Mouse (Mus musculus) midbrain, postnatal 0 days (tissue): ENCODE measurements around the gene Chrna7. TPM values are rescaled to one million over a fixed set of nuclear protein-coding genes. Genes with fewer than 3 reads are reported as not detected.

ENCODE experiments used
- ATAC-seq: fragments of 200-750 bp; cut with Nextera tagmentation; 2 replicates; pipeline ENCODE4 v1.8.0; 2017; ENCODE audit warnings: moderate number of reproducible peaks, mild to moderate bottlenecking, moderate TSS enrichment, moderate library complexity; ENCODE audit not compliant: low FRiP score
- DNase-seq: peaks from one replicate; pipeline ENCODE4 v3.0.0-alpha.2; 2015; ENCODE audit warnings: low spot score
- H3K27ac ChIP-seq: fragments of 300-500 bp; sonication (generic); 2 replicates; pipeline ENCODE4 v1.5.1; 2014; ENCODE audit warnings: low read depth, mild to moderate bottlenecking, low read length, mixed read lengths
- H3K27me3 ChIP-seq: fragments of 300-500 bp; sonication (generic); 2 replicates; pipeline ENCODE4 v1.6.1; 2014; ENCODE audit warnings: low read length, control low read depth, mixed read lengths; ENCODE audit not compliant: insufficient read depth
- H3K36me3 ChIP-seq: fragments of 300-500 bp; sonication (generic); 2 replicates; pipeline ENCODE4 v1.6.1; 2014; ENCODE audit warnings: low read length, control low read depth, mixed read lengths; ENCODE audit not compliant: insufficient read depth
- H3K4me1 ChIP-seq: fragments of 300-500 bp; sonication (generic); 2 replicates; pipeline ENCODE4 v1.6.1; 2014; ENCODE audit warnings: mild to moderate bottlenecking, control low read depth, antibody characterized with exemption, low read length, mixed read lengths; ENCODE audit not compliant: insufficient read depth
- H3K4me2 ChIP-seq: fragments of 300-500 bp; sonication (generic); 2 replicates; pipeline ENCODE4 v1.6.1; 2014; ENCODE audit warnings: low read depth, mild to moderate bottlenecking, low read length, mixed read lengths; ENCODE audit not compliant: poor library complexity, severe bottlenecking
- H3K4me3 ChIP-seq: fragments of 300-500 bp; sonication (generic); 2 replicates; pipeline ENCODE4 v1.5.1; 2014; ENCODE audit warnings: low read depth, mild to moderate bottlenecking, low read length, moderate library complexity
- H3K9ac ChIP-seq: fragments of 300-500 bp; sonication (generic); replicated peaks from 2 replicates; pipeline ENCODE4 v1.6.1; 2014; ENCODE audit warnings: mild to moderate bottlenecking, low read length, moderate library complexity, mixed read lengths; ENCODE audit not compliant: poor library complexity, severe bottlenecking
- H3K9me3 ChIP-seq: fragments of 300-500 bp; sonication (generic); 2 replicates; pipeline ENCODE4 v1.6.1; 2016; ENCODE audit warnings: low read length, control low read depth
- CTCF ChIP-seq: IDR thresholded peaks from 2 replicates; pipeline ENCODE4 v1.5.1; 2016; ENCODE audit warnings: antibody characterized with exemption, mild to moderate bottlenecking
- WGBS: fragments of 180-500 bp; shearing (Covaris S2); extraction: QIAGEN DNeasy Blood & Tissue Kit; methylation state at CpG from one replicate; pipeline ENCODE4 v1.1.7; 2014; 5-methylcytosine and 5-hydroxymethylcytosine counted together
- polyA plus RNA-seq: library from polyadenylated mRNA; unstranded; fragments of >200 nt; fragmentation: Nextera tagmentation; extraction: Ambion mirVana; gene quantifications from 2 replicates; pipeline ENCODE4 v1.2.1, GENCODE M21; 2015
- total RNA-seq: library from RNA; depleted of rRNA; stranded (reverse); fragments of >200 nt; gene quantifications from 2 replicates; pipeline ENCODE4 v1.2.3, GENCODE M21; 2014

The Chrna7 gene
- total and polyA plus RNA-seq, 2 experiments from 2014 or later, result 7.3 to 31.2 TPM

DNA sequence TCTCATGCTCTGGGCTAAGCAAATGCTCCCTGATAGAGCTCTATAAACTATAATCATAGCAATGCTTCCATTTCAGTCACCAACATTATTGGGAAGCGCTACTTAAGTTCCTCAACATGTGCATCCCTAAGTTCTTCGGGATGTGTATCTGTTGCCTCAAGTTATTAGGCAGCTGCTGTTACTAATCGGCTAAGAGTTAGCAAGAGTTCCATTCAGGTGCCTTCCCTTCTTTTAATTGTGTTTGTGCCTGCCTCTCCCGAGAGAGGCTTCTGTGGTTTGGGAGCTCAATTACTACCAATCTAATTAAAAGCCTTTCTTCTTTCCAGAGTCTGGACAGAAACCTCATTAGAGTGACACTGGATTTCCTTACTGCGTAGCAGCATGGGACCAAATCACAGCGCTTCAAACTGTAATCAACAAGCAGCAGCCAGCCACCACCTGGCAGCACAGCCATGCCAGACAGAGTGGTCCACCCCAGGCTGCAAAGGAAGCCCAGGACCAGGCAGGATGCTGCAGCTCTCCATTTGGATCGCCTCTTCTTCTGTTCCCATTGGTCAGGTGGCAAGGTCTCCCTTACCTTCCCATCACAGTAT is 50.0 kb downstream of the Chrna7 start:
- DNase-seq (peak; percentile 75), ATAC-seq (no peak)
- Histone ChIP-seq H3K27ac (no peak overlapping the region), H3K36me3 (no peaks in the 10 kb centered on the region), H3K4me3 (no peak overlapping the region), H3K9me3 (no peaks in the 10 kb centered on the region), H3K4me1 (no peaks in the 10 kb centered on the region), H3K9ac (no peak overlapping the region), H3K27me3 (no peaks in the 10 kb centered on the region), H3K4me2 (no peak overlapping the region)
- TF ChIP-seq CTCF, result no peak
- WGBS, result 53% methylated on average over 7 of the region's 7 CpGs

GRCm38 (mm10) chr7:63153239-63153638 is 59.1 kb downstream of the Chrna7 start:
- Histone ChIP-seq H3K9me3 (no peaks in the 10 kb centered on the region), H3K4me3 (no peak overlapping the region), H3K9ac (no peak overlapping the region), H3K4me2 (no peak overlapping the region), H3K27ac (no peak overlapping the region; the same call in 1 of the 2 replicates), H3K36me3 (no peaks in the 10 kb centered on the region), H3K4me1 (peaks cover 3% of the 10 kb centered on the region; the same call in 1 of the 2 replicates), H3K27me3 (no peaks in the 10 kb centered on the region)
- ATAC-seq (no peak), DNase-seq (no peak)
- whole genome bisulfite sequencing, result 52% methylated on average over 1 of the region's 1 CpGs
- TF ChIP-seq CTCF, result no peak

- TF ChIP-seq CTCF, result no peak
- Histone ChIP-seq H3K4me1 (no peaks in the 10 kb centered on the region), H3K27ac (no peak overlapping the region), H3K9ac (no peak overlapping the region), H3K27me3 (no peaks in the 10 kb centered on the region), H3K9me3 (no peaks in the 10 kb centered on the region), H3K4me3 (no peak overlapping the region), H3K36me3 (no peaks in the 10 kb centered on the region), H3K4me2 (no peak overlapping the region)
- DNase-seq, result peak; percentile 48
- no peak for ATAC-seq
- 51% methylated on average over 3 of the region's 3 CpGs for WGBS
Measured at GRCm38 (mm10) chr7:63148740-63149139, 63.6 kb downstream of the Chrna7 start.

- 85% methylated on average over 5 of the region's 5 CpGs for WGBS
- Histone ChIP-seq H3K9ac (no peak overlapping the region), H3K36me3 (no peaks in the 10 kb centered on the region), H3K4me2 (no peak overlapping the region), H3K9me3 (no peaks in the 10 kb centered on the region), H3K4me1 (no peaks in the 10 kb centered on the region), H3K27me3 (no peaks in the 10 kb centered on the region), H3K4me3 (no peak overlapping the region), H3K27ac (no peak overlapping the region)
- no peak for ATAC-seq
- DNase-seq, result peak; percentile 75
- TF ChIP-seq CTCF, result no peak
Measured at GRCm38 (mm10) chr7:63148321-63148720, 64.0 kb downstream of the Chrna7 start.

DNA sequence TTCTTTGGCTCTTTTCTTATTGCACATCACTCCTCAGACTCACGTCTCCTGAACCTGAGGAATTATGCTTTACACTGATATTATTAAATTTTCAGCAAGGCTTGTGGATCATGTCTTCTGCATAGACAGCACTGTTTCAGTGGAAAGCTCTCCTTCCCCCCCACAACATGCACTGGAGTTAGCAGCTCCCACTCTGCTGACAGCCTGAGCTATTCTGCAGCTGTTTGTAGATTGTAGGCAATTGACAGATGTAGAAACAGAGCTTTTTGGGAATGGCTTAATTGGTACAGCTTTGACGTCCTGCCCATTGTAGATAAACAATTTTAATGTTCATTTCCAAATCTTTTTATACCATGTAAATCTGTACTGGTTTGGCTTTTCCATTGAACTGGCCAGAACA is 89.8 kb downstream of the Chrna7 start:
- WGBS, result 60% methylated on average over 2 of the region's 2 CpGs
- no peak for TF ChIP-seq CTCF
- DNase-seq, result no peak

DNA sequence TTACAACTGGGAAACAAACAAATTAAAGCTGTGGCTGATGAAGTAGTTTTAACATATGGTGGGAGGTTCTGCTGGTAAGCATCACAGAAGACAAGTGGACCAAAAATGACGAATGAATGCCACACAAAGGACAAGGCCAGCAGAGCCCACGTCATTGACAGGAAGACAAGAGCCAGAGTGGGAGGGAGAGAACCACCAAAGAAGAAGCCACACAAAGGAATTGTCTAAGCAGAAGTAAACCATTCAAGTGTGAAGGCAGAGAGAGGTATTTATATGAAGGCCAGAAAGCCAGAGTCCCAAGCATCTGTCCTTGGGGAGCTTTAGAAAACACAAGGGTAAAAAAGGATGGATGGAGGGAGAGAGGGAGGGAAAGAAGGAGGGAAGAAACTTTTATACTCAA is 98.7 kb downstream of the Chrna7 start:
- no peak overlapping the region for H3K4me2 ChIP-seq
- H3K9me3 ChIP-seq, result no peaks in the 10 kb centered on the region
- no peak for TF ChIP-seq CTCF
- H3K27me3 ChIP-seq, result no peaks in the 10 kb centered on the region
- no peak for DNase-seq
- WGBS, result 21% methylated on average over 2 of the region's 2 CpGs
- no peak overlapping the region for H3K4me3 ChIP-seq
- ATAC-seq, result no peak
- no peak overlapping the region for H3K27ac ChIP-seq
- no peaks in the 10 kb centered on the region for H3K36me3 ChIP-seq
- no peak overlapping the region for H3K9ac ChIP-seq
- H3K4me1 ChIP-seq, result no peaks in the 10 kb centered on the region

More for the DNA sequence above, 89.8 kb downstream of the Chrna7 start:
- H3K27me3 ChIP-seq, result no peaks in the 10 kb centered on the region
- H3K9ac ChIP-seq, result no peak overlapping the region
- no peaks in the 10 kb centered on the region for H3K4me1 ChIP-seq
- H3K9me3 ChIP-seq, result no peaks in the 10 kb centered on the region
- no peak for ATAC-seq
- no peaks in the 10 kb centered on the region for H3K36me3 ChIP-seq
- H3K4me3 ChIP-seq, result no peak overlapping the region
- no peak overlapping the region for H3K4me2 ChIP-seq
- 0 out of 2 replicates have a peak overlapping the region, but pooled peaks have one; percentile 43 for H3K27ac ChIP-seq
